14 mouse cellular contexts compared by ENCODE assay signal in genomic region chr2:33475961-33476360, GRCm38 (mm10). TPM values are rescaled to one million over a fixed set of nuclear protein-coding genes. Genes with fewer than 3 reads are reported as not detected.
DNase-seq lines count a peak whose midpoint lies in the region; ATAC-seq lines count a peak whose summit lies in the region.
"Had no signal": no experiment of that assay in that cellular context is flagged by ENCODE, and none has a peak within 500 bp of the region (broad histone marks: within the 10 kb centered on the region; RNA-seq: fewer than 3 reads in every experiment).

No protein-coding gene starts in this region.

- no peak overlapping the region for H3K9ac ChIP-seq in hindbrain, embryonic 14.5 days
- H3K9ac ChIP-seq in hindbrain, embryonic 12.5 days, result no peak overlapping the region
- H3K9ac ChIP-seq: lung, embryonic 15.5 days; midbrain, embryonic 12.5 days had no signal

- no peaks in the 10 kb centered on the region for H3K36me3 ChIP-seq in hindbrain, embryonic 14.5 days (replicated peaks; ENCODE audit: control insufficient read depth, insufficient read depth)
- H3K36me3 ChIP-seq in hindbrain, embryonic 12.5 days, result no peaks in the 10 kb centered on the region
- H3K36me3 ChIP-seq: lung, embryonic 15.5 days; midbrain, embryonic 12.5 days had no signal

- H3K4me1 ChIP-seq in hindbrain, embryonic 14.5 days (replicated peaks; ENCODE audit: control insufficient read depth, insufficient read depth, low read length), result no peaks in the 10 kb centered on the region
- no peaks in the 10 kb centered on the region for H3K4me1 ChIP-seq in hindbrain, embryonic 12.5 days
- H3K4me1 ChIP-seq: lung, embryonic 15.5 days had no signal

- H3K9me3 ChIP-seq in hindbrain, embryonic 14.5 days (ENCODE audit: control insufficient read depth, low read length), result no peaks in the 10 kb centered on the region
- no peaks in the 10 kb centered on the region for H3K9me3 ChIP-seq in hindbrain, embryonic 12.5 days (replicated peaks)
- H3K9me3 ChIP-seq: lung, embryonic 15.5 days; midbrain, embryonic 12.5 days had no signal

- H3K27ac ChIP-seq in hindbrain, embryonic 14.5 days, result no peak overlapping the region
- H3K27ac ChIP-seq in hindbrain, embryonic 12.5 days, result no peak overlapping the region
- H3K27ac ChIP-seq: lung, embryonic 15.5 days; midbrain, embryonic 12.5 days had no signal

- DNase-seq in hindbrain, embryonic 14.5 days (ENCODE audit: low spot score), result peak; percentile 62
- peak; percentile 36 for DNase-seq in ZHBTc4 (ENCODE audit: low read depth, low spot score)
- peak; percentile 47 for DNase-seq in forelimb bud, embryonic 11.5 days (ENCODE audit: low read depth, low spot score)
- peak; percentile 78 for DNase-seq in right cerebral cortex, adult 18-20 months
- no peak for DNase-seq in gastrocnemius, postnatal 4 days (ENCODE audit: low spot score in 2 of 2)
- DNase-seq in thymus, adult 18-20 months, result no peak
- DNase-seq: adrenal gland, postnatal 36 days; cerebellum, postnatal 14 days; heart, postnatal 14 days; kidney, adult 9 months had no signal

- no peaks in the 10 kb centered on the region for H3K27me3 ChIP-seq in hindbrain, embryonic 14.5 days (ENCODE audit: control insufficient read depth, insufficient read depth, low read length)
- H3K27me3 ChIP-seq in hindbrain, embryonic 12.5 days, result no peaks in the 10 kb centered on the region
- H3K27me3 ChIP-seq: lung, embryonic 15.5 days had no signal

- H3K4me2 ChIP-seq in hindbrain, embryonic 14.5 days (replicated peaks), result no peak overlapping the region
- no peak overlapping the region for H3K4me2 ChIP-seq in hindbrain, embryonic 12.5 days (replicated peaks)
- H3K4me2 ChIP-seq: lung, embryonic 15.5 days; midbrain, embryonic 12.5 days had no signal

- ATAC-seq in hindbrain, embryonic 14.5 days (ENCODE audit: low FRiP score), result no peak
- no peak for ATAC-seq in hindbrain, embryonic 12.5 days (ENCODE audit: low FRiP score)
- no peak for ATAC-seq in inflammation-experienced regulatory T-cells, adult 6 months

- H3K4me3 ChIP-seq in hindbrain, embryonic 14.5 days (replicated peaks; ENCODE audit: low read length), result no peak overlapping the region
- no peak overlapping the region for H3K4me3 ChIP-seq in hindbrain, embryonic 12.5 days
- H3K4me3 ChIP-seq: lung, embryonic 15.5 days; midbrain, embryonic 12.5 days had no signal

RNA-seq across cellular contexts. Expression of gene Zbtb43, which starts 7.6 kb away (rescaled TPM):
- polyA plus RNA-seq in hindbrain, embryonic 14.5 days (2014; fragmentation: Nextera tagmentation; extraction: Ambion mirVana), result 30.5 and 31.6 TPM in 2 replicates
- polyA plus RNA-seq in hindbrain, embryonic 12.5 days (2016; fragmentation: Nextera tagmentation; extraction: Ambion mirVana), result 26.5 and 27.3 TPM in 2 replicates
- 10 to 100 TPM; 15.7 to 18.1 TPM for total RNA-seq in gastrocnemius, postnatal 4 days (2021)
- polyA plus RNA-seq in inflammation-experienced regulatory T-cells, adult 6 months (2017; shearing (Covaris generic)), result 10 to 100 TPM; 14.6 to 23.4 (median 15.2) TPM

RNA-seq across cellular contexts. Expression of gene Zbtb34, which starts 44.8 kb away (rescaled TPM):
- 10.6 and 11.2 TPM in 2 replicates for polyA plus RNA-seq in hindbrain, embryonic 14.5 days (2014; fragmentation: Nextera tagmentation; extraction: Ambion mirVana)
- polyA plus RNA-seq in hindbrain, embryonic 12.5 days (2016; fragmentation: Nextera tagmentation; extraction: Ambion mirVana), result 10.0 and 12.0 TPM in 2 replicates
- 10 to 100 TPM; 17.3 to 18.4 TPM for total RNA-seq in gastrocnemius, postnatal 4 days (2021)
- polyA plus RNA-seq in inflammation-experienced regulatory T-cells, adult 6 months (2017; shearing (Covaris generic)), result 1 to 10 TPM in 1 of 3 experiments, under 1 TPM in 2; 0.72 to 1.0 (median 0.95) TPM

Comparison
In these comparisons a context has a peak if more than half of its experiments do, and no peak if none do; other contexts are left out.
1. DNase-seq: peak in hindbrain, embryonic 14.5 days (single experiment), ZHBTc4 (single experiment), forelimb bud, embryonic 11.5 days (single experiment) and right cerebral cortex, adult 18-20 months (single experiment); none in gastrocnemius, postnatal 4 days (0 of 2) and thymus, adult 18-20 months (0 of 2).